In the genomic region with DNA sequence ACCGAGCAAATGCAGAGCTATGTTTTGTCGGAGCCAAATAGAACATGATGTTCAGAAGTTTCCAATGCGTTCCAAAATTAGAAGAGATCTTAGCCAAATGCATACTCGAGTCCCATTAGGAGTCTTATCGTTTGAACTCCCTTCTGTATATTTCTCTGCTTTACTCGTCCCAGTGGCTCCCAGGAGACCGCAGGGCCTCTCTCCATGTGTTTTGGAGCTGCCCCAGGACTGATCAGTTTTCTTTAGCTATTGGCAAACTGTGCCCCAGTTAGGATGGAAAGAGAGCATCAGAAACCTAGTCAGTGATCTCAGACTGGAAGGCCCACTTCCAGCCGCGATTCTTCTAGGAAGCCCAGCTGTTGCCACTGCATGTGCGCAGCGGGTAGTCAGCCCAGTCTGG, we compare ENCODE assay signal across 11 mouse cellular contexts.
DNase-seq lines count a peak whose midpoint lies in the region; ATAC-seq and TF ChIP-seq lines count a peak whose summit lies in the region.
"Had no signal": no experiment of that assay in that cellular context is flagged by ENCODE, and none has a peak within 500 bp of the region (broad histone marks: within the 10 kb centered on the region; RNA-seq: fewer than 3 reads in every experiment).

No protein-coding gene starts in this region.

- ATAC-seq in heart, postnatal 0 days (ENCODE audit: insufficient read depth, low read depth): peak; percentile 36; the same call in 1 of the 2 replicates
- no peak for ATAC-seq in erythroid progenitor cell, adult 5-6 weeks (replicated peaks; ENCODE audit: low FRiP score, poor library complexity, severe bottlenecking)
- ATAC-seq in liver, embryonic 11.5 days (replicated peaks; ENCODE audit: low FRiP score): no peak
- ATAC-seq: forebrain, embryonic 15.5 days; midbrain, embryonic 13.5 days had no signal

- TF ChIP-seq EP300 in heart, postnatal 0 days (IDR thresholded peaks at IDR 0.05; ENCODE audit: low read depth): no peak

- DNase-seq in left cerebral cortex, postnatal 14 days (ENCODE audit: low spot score in 2 of 2): peak; percentile 19 to 63
- DNase-seq in left cerebral cortex, postnatal 4 days: no peak
- peak; percentile 80 for DNase-seq in gastrocnemius, adult 2 months
- DNase-seq in heart, postnatal 0 days (ENCODE audit: low spot score): no peak
- DNase-seq in lung, postnatal 4 days: peak; percentile 46 to 63
- no peak for DNase-seq in cerebellum, postnatal 25 days
- no peak for DNase-seq in liver, embryonic 11.5 days (ENCODE audit: low spot score)

- H3K9ac ChIP-seq in heart, postnatal 0 days (replicated peaks; ENCODE audit: low read depth, low read length): no peak overlapping the region
- no peak overlapping the region for H3K9ac ChIP-seq in liver, embryonic 11.5 days (ENCODE audit: low read depth, low read length)
- H3K9ac ChIP-seq: forebrain, embryonic 15.5 days; midbrain, embryonic 13.5 days had no signal

- peak overlapping the region; percentile 84 for H3K27ac ChIP-seq in gastrocnemius, adult 2 months
- peak overlapping the region; percentile 58 for H3K27ac ChIP-seq in heart, postnatal 0 days (ENCODE audit: low read depth)
- H3K27ac ChIP-seq in liver, embryonic 11.5 days (ENCODE audit: low read depth, low read length): no peak overlapping the region
- H3K27ac ChIP-seq: forebrain, embryonic 15.5 days; midbrain, embryonic 13.5 days had no signal

- no peaks in the 10 kb centered on the region for H3K27me3 ChIP-seq in heart, postnatal 0 days (ENCODE audit: control insufficient read depth, insufficient read depth, low read length)
- H3K27me3 ChIP-seq in liver, embryonic 11.5 days (replicated peaks; ENCODE audit: control insufficient read depth, insufficient read depth, low read length): no peaks in the 10 kb centered on the region
- H3K27me3 ChIP-seq: forebrain, embryonic 15.5 days; midbrain, embryonic 13.5 days had no signal

- no peak overlapping the region for H3K4me2 ChIP-seq in heart, postnatal 0 days (ENCODE audit: low read depth, low read length)
- H3K4me2 ChIP-seq in liver, embryonic 11.5 days: no peak overlapping the region
- H3K4me2 ChIP-seq: forebrain, embryonic 15.5 days; midbrain, embryonic 13.5 days had no signal

- H3K9me3 ChIP-seq in heart, postnatal 0 days (replicated peaks; ENCODE audit: control insufficient read depth, low read length): no peaks in the 10 kb centered on the region
- H3K9me3 ChIP-seq in liver, embryonic 11.5 days (ENCODE audit: control insufficient read depth, low read length): no peaks in the 10 kb centered on the region
- H3K9me3 ChIP-seq: forebrain, embryonic 15.5 days; midbrain, embryonic 13.5 days had no signal

- TF ChIP-seq CTCF in gastrocnemius, adult 2 months (IDR thresholded peaks at IDR 0.05): no peak
- no peak for TF ChIP-seq CTCF in heart, postnatal 0 days (IDR thresholded peaks at IDR 0.05; ENCODE audit: low read depth)

- WGBS in heart, postnatal 0 days: 52% methylated on average over 11 of the region's 11 CpGs
- 83% methylated on average over 11 of the region's 11 CpGs for WGBS in liver, embryonic 11.5 days

- intact Hi-C loops in left cerebral cortex, postnatal 14 days (cut with DNase I): no loop called here
- intact Hi-C loops in left cerebral cortex, postnatal 4 days (cut with DNase I): loop anchor here (2.0 kb wide), 1 partner anchor 32 kb away; no protein-coding TSS in a partner anchor
- intact Hi-C loops in gastrocnemius, adult 2 months (cut with DNase I): no loop called here

- peaks cover 17% of the 10 kb centered on the region; the same call in 1 of the 2 replicates for H3K4me1 ChIP-seq in heart, postnatal 0 days (ENCODE audit: control insufficient read depth, insufficient read depth)
- H3K4me1 ChIP-seq in liver, embryonic 11.5 days (replicated peaks; ENCODE audit: control insufficient read depth, insufficient read depth, low read length): peaks cover 3% of the 10 kb centered on the region
- H3K4me1 ChIP-seq: forebrain, embryonic 15.5 days; midbrain, embryonic 13.5 days had no signal

- H3K4me3 ChIP-seq in gastrocnemius, adult 2 months: peak overlapping the region; percentile 15
- H3K4me3 ChIP-seq in heart, postnatal 0 days (ENCODE audit: low read depth, low read length): no peak overlapping the region
- H3K4me3 ChIP-seq in liver, embryonic 11.5 days (ENCODE audit: low read depth, low read length): no peak overlapping the region
- H3K4me3 ChIP-seq: forebrain, embryonic 15.5 days; midbrain, embryonic 13.5 days had no signal

- no peaks in the 10 kb centered on the region for H3K36me3 ChIP-seq in heart, postnatal 0 days (replicated peaks; ENCODE audit: control insufficient read depth, insufficient read depth, low read length)
- no peaks in the 10 kb centered on the region for H3K36me3 ChIP-seq in liver, embryonic 11.5 days (ENCODE audit: control insufficient read depth, insufficient read depth, low read length)
- H3K36me3 ChIP-seq: forebrain, embryonic 15.5 days; G1E; midbrain, embryonic 13.5 days had no signal

Comparison
In these comparisons a context has a peak if more than half of its experiments do, and no peak if none do; other contexts are left out.
1. DNase-seq: peak in left cerebral cortex, postnatal 14 days (2 of 2), gastrocnemius, adult 2 months (single experiment) and lung, postnatal 4 days (2 of 2); none in left cerebral cortex, postnatal 4 days (single experiment), heart, postnatal 0 days (single experiment), cerebellum, postnatal 25 days (0 of 2) and liver, embryonic 11.5 days (single experiment).